Mouse (Mus musculus) common myeloid progenitor, adult 5-6 weeks (primary cell): ENCODE results near the gene Zfp282. TPM values are rescaled to one million over a fixed set of nuclear protein-coding genes. Genes with fewer than 3 reads are reported as not detected.

Source experiments
- ATAC-seq: replicated peaks from 2 replicates; pipeline ENCODE4 v1.8.0; 2016; ENCODE audit warnings: low read depth, mild to moderate bottlenecking, moderate TSS enrichment, inconsistent platforms; ENCODE audit not compliant: poor library complexity, severe bottlenecking
- total RNA-seq: library from RNA; stranded (forward); fragments of 200-1000, 187-1606 nt; gene quantifications from 2 replicates; pipeline ENCODE4 v1.2.3, GENCODE M21; 2017

Gene Zfp282
- total RNA-seq, 1 experiment from 2014 or later: 15.1 TPM

DNA sequence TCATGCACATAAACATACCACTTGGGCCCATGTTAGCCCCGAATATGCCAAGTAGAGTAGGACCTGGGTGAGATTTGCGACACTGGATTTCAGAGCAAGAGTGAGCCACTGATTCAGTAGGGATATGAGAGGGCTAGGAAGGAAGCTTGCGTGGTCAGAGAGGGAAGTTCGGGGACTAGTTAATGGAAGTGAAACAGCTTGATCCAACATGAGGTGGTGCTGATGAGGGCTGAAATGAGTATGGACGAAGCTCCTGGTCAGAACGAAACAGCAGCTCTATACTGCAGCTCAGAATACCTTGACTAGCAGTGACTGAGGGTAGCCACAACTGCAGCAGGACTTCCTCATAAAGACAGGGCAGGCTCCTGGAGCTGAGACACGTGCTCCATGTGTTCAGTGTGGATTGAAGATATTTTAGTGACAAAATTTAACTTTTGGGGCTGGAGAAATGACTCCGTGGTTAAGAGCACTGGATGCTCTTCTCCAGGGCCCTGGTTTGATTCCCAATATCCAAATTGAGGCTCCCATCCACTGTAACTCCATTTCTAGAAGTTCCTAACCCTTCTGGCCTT lies 11.9 kb downstream of the Zfp282 start:
- ATAC-seq: peak; percentile 58

GRCm38 (mm10) chr6:47899416-47899815 lies 22.4 kb downstream of the Zfp282 start:
- no peak for ATAC-seq

DNA sequence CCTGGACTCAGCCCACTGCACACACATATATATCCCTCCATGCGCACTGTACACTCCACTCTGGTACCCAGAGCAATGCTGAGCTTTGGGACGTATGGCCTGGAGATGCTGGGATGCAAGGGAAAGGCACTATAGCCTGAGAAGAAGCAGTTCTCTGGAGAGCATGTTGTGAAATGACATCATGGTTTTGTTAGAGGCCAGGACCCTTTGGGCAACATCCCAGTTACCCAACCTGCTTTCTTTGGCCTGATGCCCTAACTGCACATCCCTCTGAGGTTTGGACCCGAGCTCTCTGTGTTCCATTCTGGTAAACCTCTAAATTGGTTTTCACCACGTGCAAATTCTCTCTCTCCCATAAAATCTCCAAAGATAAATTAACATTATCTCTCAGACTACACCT lies 26.6 kb downstream of the Zfp282 start:
- ATAC-seq: no peak

DNA sequence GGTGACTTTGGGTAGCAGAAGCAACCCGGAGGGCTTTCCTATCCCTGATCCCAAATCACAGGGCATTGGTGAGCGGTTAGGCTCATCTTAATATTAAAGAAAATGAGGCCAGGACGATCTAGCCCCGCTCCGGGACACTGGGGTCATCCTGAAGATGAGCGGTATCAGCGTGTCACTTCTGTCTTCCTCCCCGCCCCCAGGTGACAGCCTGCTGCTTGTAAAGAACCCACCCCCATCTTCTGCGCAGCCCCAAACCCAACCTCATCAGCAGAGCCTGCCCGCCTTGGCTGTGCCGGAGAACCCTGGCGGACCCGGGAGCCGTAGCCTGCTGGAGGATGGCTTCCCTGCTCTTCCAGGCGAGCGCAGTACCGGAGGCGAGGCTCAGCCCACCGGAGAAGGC lies 27.4 kb downstream of the Zfp282 start:
- no peak for ATAC-seq

- ATAC-seq: no peak
Measured at GRCm38 (mm10) chr6:47904917-47905695, 28.1 kb downstream of the Zfp282 start.

DNA sequence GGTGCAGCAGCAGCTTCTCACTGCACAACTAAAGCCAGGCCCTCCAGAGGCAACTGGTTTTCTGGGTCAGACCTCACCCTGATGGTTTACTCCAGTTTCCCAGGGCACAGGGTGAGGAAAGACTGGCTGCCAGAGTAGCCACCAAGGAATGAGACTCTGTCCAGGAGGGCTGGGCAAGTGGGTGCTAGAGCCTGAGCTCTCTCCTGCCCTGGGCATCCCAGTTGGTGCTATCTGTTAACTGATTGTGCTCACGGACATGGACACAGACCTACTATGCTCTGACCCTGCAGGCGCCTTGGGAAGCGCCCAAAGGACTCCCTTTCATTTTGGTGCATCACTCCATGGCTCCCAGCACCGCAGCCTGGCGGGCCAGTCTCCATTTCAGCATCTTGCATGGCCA lies 29.3 kb downstream of the Zfp282 start:
- no peak for ATAC-seq

GRCm38 (mm10) chr6:47909007-47909406 lies 32.0 kb downstream of the Zfp282 start:
- ATAC-seq: no peak

DNA sequence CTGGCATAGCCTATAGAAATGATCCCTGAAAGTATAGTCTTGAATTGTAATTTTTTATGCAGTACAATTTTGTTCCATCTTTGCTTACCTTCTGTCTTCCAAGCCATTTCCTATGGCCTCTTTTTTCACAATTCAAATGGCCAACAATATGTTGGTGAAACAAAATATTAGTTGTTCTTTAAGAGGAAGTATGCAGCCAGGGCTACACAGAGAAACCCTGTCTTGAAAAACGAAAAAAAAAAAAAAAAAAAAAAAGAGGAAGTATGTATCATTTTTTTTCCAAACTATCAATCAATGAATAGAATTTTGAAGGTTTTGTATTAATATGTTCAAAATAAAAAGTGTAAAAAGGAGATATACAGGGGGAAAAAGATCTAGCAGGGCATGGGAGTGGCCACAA lies 34.6 kb downstream of the Zfp282 start:
- ATAC-seq: peak; percentile 29; the same call in 1 of the 2 replicates

- ATAC-seq: no peak
Measured at GRCm38 (mm10) chr6:47912991-47913390, 36.0 kb downstream of the Zfp282 start.

- ATAC-seq: no peak
Measured at GRCm38 (mm10) chr6:47917051-47917450, 40.0 kb downstream of the Zfp282 start.

DNA sequence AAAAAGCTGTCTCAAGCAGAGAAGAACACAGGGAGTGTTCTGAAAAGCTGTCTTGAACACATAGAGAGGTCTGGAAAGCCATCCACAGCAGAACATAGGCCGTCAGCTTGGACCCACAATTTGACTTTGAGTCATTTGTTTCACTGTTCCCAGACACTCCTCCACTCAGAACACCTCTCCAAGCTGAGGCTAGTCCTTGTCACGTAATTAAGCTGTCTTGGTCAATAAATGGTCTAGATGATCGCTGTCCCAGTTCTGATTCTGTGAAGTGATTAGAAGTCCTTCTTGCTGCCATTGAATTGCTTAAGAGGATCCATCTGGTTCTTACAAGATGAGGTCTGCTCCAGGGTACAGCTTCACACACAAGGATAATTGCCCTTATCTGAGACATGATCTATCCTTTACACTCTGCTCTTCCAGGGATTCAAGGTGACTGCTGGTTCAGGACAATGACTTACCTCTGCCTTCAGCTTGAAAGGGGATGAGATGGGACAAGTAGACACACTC lies 41.8 kb downstream of the Zfp282 start:
- no peak for ATAC-seq

GRCm38 (mm10) chr6:47919646-47920446 lies 42.8 kb downstream of the Zfp282 start:
- no peak for ATAC-seq

GRCm38 (mm10) chr6:47920447-47921340 lies 43.7 kb downstream of the Zfp282 start, which contains the start of gene Zfp212:
Gene Zfp212, plus strand, starts transcription at chr6:47920476.
- peak; percentile 93 for ATAC-seq

GRCm38 (mm10) chr6:47942461-47942860 lies 65.5 kb downstream of the Zfp282 start:
- ATAC-seq: 0 out of 2 replicates have a peak, but pooled peaks have one; percentile 17

GRCm38 (mm10) chr6:47943021-47943691 lies 66.2 kb downstream of the Zfp282 start:
- ATAC-seq: peak; percentile 93

- ATAC-seq: no peak
Measured at GRCm38 (mm10) chr6:47943721-47944120, 66.7 kb downstream of the Zfp282 start.

DNA sequence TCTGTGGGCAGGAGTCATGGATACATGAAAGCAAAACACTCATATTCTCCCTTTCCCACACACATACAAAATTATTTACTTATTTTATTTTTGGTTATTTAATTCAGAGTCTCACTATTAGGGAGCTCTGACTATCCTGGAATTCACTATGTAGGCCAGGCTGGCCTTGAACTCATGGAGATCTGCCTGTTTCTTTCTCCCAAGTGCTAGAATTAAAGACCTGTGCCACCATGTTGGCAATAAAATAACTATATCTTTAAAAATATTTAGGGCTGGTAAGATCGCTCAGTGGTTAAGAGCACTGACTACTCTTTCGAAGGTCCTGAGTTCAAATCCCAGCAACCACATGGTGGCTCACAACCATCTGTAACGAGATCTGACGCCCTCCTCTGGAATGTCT lies 70.4 kb downstream of the Zfp282 start:
- no peak for ATAC-seq

- ATAC-seq: peak; percentile 99
Measured at GRCm38 (mm10) chr6:47953191-47953726, 76.3 kb downstream of the Zfp282 start, which contains the start of gene Zfp956. Gene Zfp956, plus strand, starts transcription at chr6:47953390.

DNA sequence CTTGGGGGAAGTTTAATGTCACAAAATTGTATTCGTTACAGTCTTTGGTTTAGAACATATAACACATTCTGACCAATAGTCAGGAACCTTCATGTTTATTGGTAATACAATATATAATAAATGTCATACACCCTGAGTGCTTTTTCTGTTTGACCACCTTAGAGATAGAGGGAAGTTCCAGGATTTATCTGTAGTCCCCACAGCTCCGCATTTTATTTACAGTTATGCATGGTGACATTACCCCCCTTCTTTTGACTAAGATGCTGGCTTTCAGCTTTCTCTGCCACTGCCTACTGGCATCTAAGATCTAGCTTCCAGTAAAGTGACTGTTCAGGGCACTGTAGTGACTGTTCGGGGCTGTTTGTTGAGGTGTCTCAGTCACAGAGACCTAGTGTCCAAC lies 77.4 kb downstream of the Zfp282 start:
- ATAC-seq: no peak
